Mouse (Mus musculus): Measurements from ENCODE around the gene Iqsec1.

DNA sequence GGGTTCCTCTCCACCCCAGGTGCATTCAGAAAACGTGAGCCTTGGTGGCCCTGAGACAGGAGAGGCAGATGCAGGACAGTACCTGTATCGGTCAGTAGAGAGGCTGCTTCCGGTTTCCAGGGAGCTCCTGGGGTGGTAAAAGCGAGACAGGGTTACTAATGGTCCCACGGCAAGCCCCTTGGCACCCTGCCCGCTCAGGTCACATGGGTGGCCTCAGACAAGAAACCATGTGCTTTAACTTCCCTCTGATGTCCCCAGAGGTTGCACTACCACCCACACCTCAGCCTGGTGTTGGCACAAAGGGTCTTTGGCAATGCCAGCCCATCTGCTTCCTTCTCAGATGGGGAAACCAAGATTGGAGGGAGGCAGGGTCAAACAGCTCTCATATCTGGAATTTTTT is 201.4 kb downstream of the Iqsec1 start:
- TF ChIP-seq MAX (IDR thresholded peaks at IDR 0.05; ENCODE audit: low read length) (peak; percentile 42; the same call in 1 of the 2 replicates), CTCF (conservative IDR thresholded peaks at IDR 0.05 in 1 of 2, IDR thresholded peaks at IDR 0.05 in 1 of 2; ENCODE audit: low read depth in 2 of 2, low read length in 2 of 2) (no peak), EP300 (IDR thresholded peaks at IDR 0.05; ENCODE audit: low read length) (no peak), ZKSCAN1 (IDR thresholded peaks at IDR 0.05; ENCODE audit: borderline replicate concordance, low read depth, low read length) (no peak), NRF1 (IDR thresholded peaks at IDR 0.05; ENCODE audit: low read depth, low read length) (no peak), TBP (conservative IDR thresholded peaks at IDR 0.05; ENCODE audit: low read depth, low read length) (no peak), RCOR1 (conservative IDR thresholded peaks at IDR 0.05; ENCODE audit: low read depth, low read length) (no peak), UBTF (IDR thresholded peaks at IDR 0.05; ENCODE audit: low read depth, low read length) (no peak), ZC3H11A (IDR thresholded peaks at IDR 0.05; ENCODE audit: low read depth, low read length) (no peak), MAZ (IDR thresholded peaks at IDR 0.05; ENCODE audit: low read depth, low read length) (no peak), ZMIZ1 (IDR thresholded peaks at IDR 0.05; ENCODE audit: low read depth, low read length) (no peak), MAFK (IDR thresholded peaks at IDR 0.05; ENCODE audit: insufficient replicate concordance, low read length) (no peak), CHD1 (IDR thresholded peaks at IDR 0.05; ENCODE audit: low read depth, low read length) (no peak)
